Mouse (Mus musculus) thymus, postnatal 0 days (tissue): ENCODE results near the gene Dcaf7. TPM values are rescaled to one million over a fixed set of nuclear protein-coding genes. Genes with fewer than 3 reads are reported as not detected.

Experiments
- DNase-seq: peaks from one replicate; pipeline ENCODE4 v3.0.0-alpha.2; 2015; ENCODE audit warnings: low spot score
- polyA plus RNA-seq: library from polyadenylated mRNA; unstranded; fragments of >200 nt; fragmentation: Nextera tagmentation; extraction: Ambion mirVana; gene quantifications from 2 replicates; pipeline ENCODE4 v1.2.1, GENCODE M21; 2015

The Dcaf7 gene
- polyA plus RNA-seq, 1 experiment from 2014 or later = 48.3 TPM

- DNase-seq = no peak
Observed at GRCm38 (mm10) chr11:106102866-106103265, 66.2 kb downstream of the Dcaf7 start.

GRCm38 (mm10) chr11:106106047-106106587 lies 69.4 kb downstream of the Dcaf7 start:
- DNase-seq = peak; percentile 8

Other genes starting within 250 kb of the Dcaf7 start
- gene Cyb561, start 83.5 kb upstream of the Dcaf7 start, polyA plus RNA-seq = 7.2 and 8.5 TPM in 2 replicates
- gene Ace, start 68.9 kb upstream of the Dcaf7 start, polyA plus RNA-seq = 0.88 and 1.3 TPM in 2 replicates
- not detected in 2 replicates for gene Ace3, start 42.2 kb upstream of the Dcaf7 start, polyA plus RNA-seq
- 1.5 TPM in 2 replicates for gene Kcnh6, start 28.7 kb upstream of the Dcaf7 start, polyA plus RNA-seq
- 10.1 and 11.5 TPM in 2 replicates for gene Taco1, start 29.2 kb downstream of the Dcaf7 start, polyA plus RNA-seq
- gene Map3k3, start 47.7 kb downstream of the Dcaf7 start, polyA plus RNA-seq = 13.6 and 16.9 TPM in 2 replicates
- gene Gm10840, start 124.0 kb downstream of the Dcaf7 start, polyA plus RNA-seq = 0.54 and 0.78 TPM in 2 replicates
- 968 and 1,023 TPM in 2 replicates for gene Limd2, start 124.0 kb downstream of the Dcaf7 start, polyA plus RNA-seq
- 18.9 and 21.6 TPM in 2 replicates for gene Strada, start 165.3 kb downstream of the Dcaf7 start, polyA plus RNA-seq
- 57.0 and 63.1 TPM in 2 replicates for gene Ccdc47, start 179.5 kb downstream of the Dcaf7 start, polyA plus RNA-seq
- 58.3 and 67.8 TPM in 2 replicates for gene Ddx42, start 180.1 kb downstream of the Dcaf7 start, polyA plus RNA-seq
- gene Ftsj3, start 219.2 kb downstream of the Dcaf7 start, polyA plus RNA-seq = 58.3 and 60.5 TPM in 2 replicates
- gene Psmc5, start 219.3 kb downstream of the Dcaf7 start, polyA plus RNA-seq = 260 and 266 TPM in 2 replicates
- 139 and 157 TPM in 2 replicates for gene Smarcd2, start 236.1 kb downstream of the Dcaf7 start, polyA plus RNA-seq
- 0.40 and 0.54 TPM in 2 replicates for gene Tcam1, start 239.8 kb downstream of the Dcaf7 start, polyA plus RNA-seq